Comparison of ENCODE assay signal across 21 mouse cellular contexts in the genomic region with DNA sequence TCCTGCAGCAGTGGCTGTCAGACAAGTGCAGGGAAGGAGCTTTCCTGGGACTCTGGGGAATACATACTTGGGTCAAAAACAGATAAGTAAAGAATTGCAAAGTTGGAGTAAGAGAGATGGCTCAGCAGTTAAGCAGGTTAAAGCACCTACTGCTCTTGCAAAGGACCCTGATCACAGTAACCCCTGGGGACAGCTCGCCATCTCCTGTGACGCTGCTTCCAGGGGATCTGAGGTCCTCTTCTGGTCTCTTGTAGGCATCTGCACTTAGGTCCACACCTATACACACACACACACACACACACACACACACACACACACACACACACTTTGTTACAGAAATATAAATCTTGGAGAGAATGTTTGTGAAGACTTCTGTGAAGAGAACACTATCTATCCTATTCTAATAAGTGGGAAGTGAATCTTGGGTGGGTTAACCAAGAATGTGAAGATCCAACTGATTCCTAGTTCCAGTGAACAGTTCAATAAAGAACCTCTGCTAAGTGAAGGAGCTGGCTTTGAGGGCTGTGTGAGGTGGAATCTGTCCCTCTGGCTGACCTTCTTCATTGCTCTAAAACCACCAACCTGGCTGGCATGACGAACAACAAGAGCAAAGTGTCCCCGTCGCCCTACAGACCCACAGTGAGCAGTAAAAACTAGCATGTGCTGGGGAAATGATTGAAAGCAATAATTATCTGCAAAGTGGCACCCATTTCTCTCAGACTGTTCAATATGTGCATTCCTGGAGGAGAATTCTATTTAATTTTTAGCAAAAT. TPM values are rescaled to one million over a fixed set of nuclear protein-coding genes. Genes with fewer than 3 reads are reported as not detected.
DNase-seq lines count a peak whose midpoint lies in the region; ATAC-seq lines count a peak whose summit lies in the region.
"Had no signal": no experiment of that assay in that cellular context is flagged by ENCODE, and none has a peak within 500 bp of the region (broad histone marks: within the 10 kb centered on the region; RNA-seq: fewer than 3 reads in every experiment).

No protein-coding gene starts in this region.

- H3K4me2 ChIP-seq in kidney, embryonic 15.5 days, result no peak overlapping the region
- H3K4me2 ChIP-seq in kidney, embryonic 14.5 days (replicated peaks; ENCODE audit: low read depth, low read length), result no peak overlapping the region
- H3K4me2 ChIP-seq in lung, embryonic 15.5 days, result no peak overlapping the region
- H3K4me2 ChIP-seq: hindbrain, embryonic 13.5 days had no signal

- no peaks in the 10 kb centered on the region for H3K9me3 ChIP-seq in kidney, embryonic 15.5 days (replicated peaks)
- H3K9me3 ChIP-seq in kidney, embryonic 14.5 days (ENCODE audit: control insufficient read depth, low read length), result no peaks in the 10 kb centered on the region
- no peaks in the 10 kb centered on the region for H3K9me3 ChIP-seq in lung, embryonic 15.5 days
- H3K9me3 ChIP-seq: embryonic facial prominence, embryonic 10.5 days; forebrain, embryonic 10.5 days; hindbrain, embryonic 13.5 days had no signal

- H3K36me3 ChIP-seq in kidney, embryonic 15.5 days, result peaks cover 33% of the 10 kb centered on the region
- peaks cover 27% of the 10 kb centered on the region for H3K36me3 ChIP-seq in kidney, embryonic 14.5 days (ENCODE audit: control insufficient read depth, insufficient read depth, low read length)
- H3K36me3 ChIP-seq in lung, embryonic 15.5 days, result peaks cover 37% of the 10 kb centered on the region
- H3K36me3 ChIP-seq: hindbrain, embryonic 13.5 days had no signal

- H3K27ac ChIP-seq in kidney, embryonic 15.5 days, result 0 out of 2 replicates have a peak overlapping the region, but pooled peaks have one; percentile 32
- H3K27ac ChIP-seq in kidney, embryonic 14.5 days (ENCODE audit: low read depth, low read length), result no peak overlapping the region
- no peak overlapping the region for H3K27ac ChIP-seq in lung, embryonic 15.5 days
- H3K27ac ChIP-seq: embryonic facial prominence, embryonic 10.5 days; forebrain, embryonic 10.5 days; gastrocnemius, adult 2 months; hindbrain, embryonic 13.5 days had no signal

- H3K9ac ChIP-seq in kidney, embryonic 15.5 days, result no peak overlapping the region
- H3K9ac ChIP-seq in kidney, embryonic 14.5 days (ENCODE audit: low read depth, low read length), result no peak overlapping the region
- no peak overlapping the region for H3K9ac ChIP-seq in lung, embryonic 15.5 days
- H3K9ac ChIP-seq: hindbrain, embryonic 13.5 days had no signal

- no peak for ATAC-seq in kidney, embryonic 15.5 days (replicated peaks; ENCODE audit: low FRiP score)
- ATAC-seq in kidney, embryonic 14.5 days (ENCODE audit: low FRiP score, low TSS enrichment), result no peak
- ATAC-seq in lung, embryonic 15.5 days (ENCODE audit: borderline replicate concordance, extremely low read depth, low FRiP score, low TSS enrichment), result peak; percentile 9; the same call in 1 of the 2 replicates
- ATAC-seq: forebrain, embryonic 14.5 days had no signal

- WGBS in kidney, embryonic 15.5 days, result 78% methylated on average over 5 of the region's 5 CpGs
- WGBS in kidney, embryonic 14.5 days, result 79% methylated on average over 5 of the region's 5 CpGs
- WGBS in lung, embryonic 15.5 days, result 58% methylated on average over 5 of the region's 5 CpGs

- no peak overlapping the region for H3K4me3 ChIP-seq in kidney, embryonic 15.5 days (replicated peaks)
- H3K4me3 ChIP-seq in kidney, embryonic 14.5 days (ENCODE audit: low read length), result no peak overlapping the region
- H3K4me3 ChIP-seq in lung, embryonic 15.5 days, result no peak overlapping the region
- H3K4me3 ChIP-seq: embryonic facial prominence, embryonic 10.5 days; erythroblast, embryonic 14.5 days; forebrain, embryonic 10.5 days; gastrocnemius, adult 2 months; hindbrain, embryonic 13.5 days had no signal

- no peaks in the 10 kb centered on the region for H3K27me3 ChIP-seq in kidney, embryonic 15.5 days
- H3K27me3 ChIP-seq in kidney, embryonic 14.5 days (ENCODE audit: control insufficient read depth, insufficient read depth, low read length), result no peaks in the 10 kb centered on the region
- H3K27me3 ChIP-seq in lung, embryonic 15.5 days, result no peaks in the 10 kb centered on the region
- H3K27me3 ChIP-seq: hindbrain, embryonic 13.5 days had no signal

- H3K4me1 ChIP-seq in kidney, embryonic 15.5 days, result peaks cover 37% of the 10 kb centered on the region
- H3K4me1 ChIP-seq in kidney, embryonic 14.5 days (ENCODE audit: control insufficient read depth, insufficient read depth, low read length), result peaks cover 23% of the 10 kb centered on the region
- peaks cover 19% of the 10 kb centered on the region; the same call in 1 of the 2 replicates for H3K4me1 ChIP-seq in lung, embryonic 15.5 days

- DNase-seq in lung, postnatal 25 days (ENCODE audit: low spot score), result no peak
- DNase-seq in 3134 (ENCODE audit: extremely low read depth, insufficient read length, low spot score) (peak; percentile 65), 3T3-L1 (ENCODE audit: low read depth, low spot score) (peak; percentile 61)
- DNase-seq in urinary bladder, postnatal 36 days (ENCODE audit: low spot score in 2 of 2), result no peak
- no peak for DNase-seq in urinary bladder, adult 18-20 months (ENCODE audit: low spot score in 2 of 2)
- DNase-seq: adrenal gland, adult 8-10 months; adrenal gland, postnatal 36 days; cerebellum, adult 2 months; cerebellum, postnatal 10 days; gastrocnemius, adult 2 months; gastrocnemius, postnatal 25 days; heart, postnatal 10 days; heart, postnatal 4 days had no signal

RNA-seq across cellular contexts. Expression of a gene that starts 16.0 kb away (rescaled TPM):
- 35.1 and 38.3 TPM in 2 replicates for polyA plus RNA-seq in kidney, embryonic 15.5 days (2015; fragmentation: Nextera tagmentation; extraction: Ambion mirVana)
- polyA plus RNA-seq in kidney, embryonic 14.5 days (2014; fragmentation: Nextera tagmentation; extraction: Ambion mirVana), result 10.3 and 23.8 TPM in 2 replicates
- 184 and 185 TPM in 2 replicates for polyA plus RNA-seq in lung, embryonic 15.5 days (2015; fragmentation: Nextera tagmentation; extraction: Ambion mirVana)

Comparison
In these comparisons a context has a peak if more than half of its experiments do, and no peak if none do; other contexts are left out.
1. DNase-seq: peak in 3134 (single experiment) and 3T3-L1 (single experiment); none in lung, postnatal 25 days (single experiment), urinary bladder, postnatal 36 days (0 of 2) and urinary bladder, adult 18-20 months (0 of 2).